Mouse (Mus musculus) heart, postnatal 10 days (tissue): ENCODE data around the gene Proca1. TPM values are rescaled to one million over a fixed set of nuclear protein-coding genes. Genes with fewer than 3 reads are reported as not detected.
A peak's percentile ranks its signal among the peaks of the same experiment; 100 is the strongest.
"Not testable (repeated sequence)": the region's sequence is repeated elsewhere in the genome, so short reads cannot be mapped to it uniquely, and the experiment has no call there.

ENCODE experiments used
- DNase-seq, 2 experiments: peaks; one replicate each; pipeline ENCODE4 v3.0.0; 2021
- intact Hi-C: fragments of 180-260 bp; cut with DNase I; formaldehyde crosslinking; loops from one replicate; pipeline ENCODE4 v1.15.1; 2025
- total RNA-seq, 2 experiments: library from RNA; stranded (reverse); gene quantifications; 2 replicates each; pipeline ENCODE4 v1.2.3; 2021

Proca1 gene
- total RNA-seq, 2 experiments from 2014 or later, result 1.5 to 3.1 TPM

DNA sequence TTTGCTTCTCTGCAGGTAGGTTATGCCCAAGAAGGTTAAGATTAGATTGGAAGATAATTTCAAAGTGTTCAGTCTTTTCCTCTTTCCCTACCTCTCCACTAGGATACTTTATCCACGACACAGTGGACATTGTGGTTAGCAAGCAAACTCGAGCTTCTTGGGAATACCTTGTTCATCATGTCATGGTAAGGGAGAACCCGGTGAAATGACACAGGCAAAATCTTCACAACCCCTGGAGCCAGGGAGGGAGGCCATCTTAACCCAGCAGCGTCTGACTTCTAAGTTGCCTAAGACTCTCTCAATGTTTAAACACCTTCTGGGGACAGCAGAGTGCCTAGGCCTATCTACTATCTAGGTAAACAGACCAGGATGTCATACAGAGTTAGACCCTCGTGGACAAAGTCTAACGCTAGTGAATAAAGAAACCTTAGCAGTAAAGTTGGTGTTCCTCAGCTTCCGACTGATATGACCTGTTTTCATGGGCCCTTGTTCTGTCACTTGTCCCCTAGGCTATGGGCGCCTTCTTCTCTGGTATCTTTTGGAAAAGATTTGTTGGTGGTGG lies 13.7 kb upstream of the Proca1 start:
- intact Hi-C loops, result loop anchor here (2.0 to 5.0 kb wide), 3 partner anchors 161 to 352 kb away; partner anchors contain the start of gene Phf12
- DNase-seq, result no peak

DNA sequence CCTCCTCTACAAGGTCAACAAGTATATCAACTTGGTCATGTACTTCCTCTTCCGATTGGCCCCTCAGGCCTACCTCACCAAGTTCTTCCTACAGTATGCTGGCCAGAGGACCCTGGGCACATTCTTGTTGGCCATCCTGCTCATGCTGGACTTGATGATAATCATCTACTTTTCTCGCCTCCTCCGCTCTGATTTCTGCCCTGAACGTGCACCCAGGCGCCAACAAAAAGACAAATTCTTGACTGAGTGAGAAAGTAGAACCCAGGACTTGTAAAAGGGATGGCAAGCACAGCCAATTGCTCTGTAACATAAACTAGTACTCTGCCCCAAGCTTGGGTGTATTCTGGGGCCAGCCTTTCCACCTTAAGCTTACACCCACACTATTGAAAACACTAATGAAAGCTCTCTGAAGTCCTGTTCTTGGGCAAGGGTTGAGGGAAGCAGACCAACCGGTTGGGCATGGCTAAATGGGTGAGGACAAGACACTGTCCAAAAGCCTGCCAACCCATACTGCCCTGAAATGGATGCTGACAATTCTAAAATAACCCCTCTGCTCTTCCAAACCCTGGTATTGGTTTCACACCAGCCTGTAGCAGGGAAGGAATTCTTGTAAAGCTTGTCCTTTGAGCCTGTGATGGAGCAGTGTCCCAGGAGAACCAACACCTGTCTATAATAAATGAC lies 13.0 kb upstream of the Proca1 start:
- intact Hi-C loops, result no loop called here
- no peak for DNase-seq

DNA sequence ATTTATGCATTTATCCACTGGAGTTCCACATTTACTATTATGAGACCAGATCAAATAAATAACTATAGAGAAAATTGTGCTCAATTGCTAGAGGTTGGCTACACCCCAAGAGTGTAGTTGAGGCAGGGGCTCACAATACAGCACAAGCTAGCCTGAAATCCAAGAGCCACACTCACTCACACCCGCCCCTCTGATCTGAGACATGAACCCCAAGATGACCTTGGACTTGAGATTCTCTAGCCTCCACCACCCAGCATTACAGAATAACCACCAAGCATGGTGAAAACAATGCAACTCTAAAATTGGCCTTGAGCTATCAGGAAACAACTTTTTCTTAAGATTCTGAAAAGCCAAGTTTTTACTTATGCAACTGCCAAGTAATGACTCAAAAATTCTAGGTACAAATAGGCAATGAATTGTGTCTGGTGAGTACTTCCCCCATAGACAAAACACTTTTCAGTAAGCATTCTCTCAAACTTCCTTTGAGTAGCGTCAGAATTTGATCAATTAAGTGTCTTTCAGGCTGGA lies 11.3 kb upstream of the Proca1 start:
- no peak for DNase-seq
- intact Hi-C loops, result no loop called here

DNA sequence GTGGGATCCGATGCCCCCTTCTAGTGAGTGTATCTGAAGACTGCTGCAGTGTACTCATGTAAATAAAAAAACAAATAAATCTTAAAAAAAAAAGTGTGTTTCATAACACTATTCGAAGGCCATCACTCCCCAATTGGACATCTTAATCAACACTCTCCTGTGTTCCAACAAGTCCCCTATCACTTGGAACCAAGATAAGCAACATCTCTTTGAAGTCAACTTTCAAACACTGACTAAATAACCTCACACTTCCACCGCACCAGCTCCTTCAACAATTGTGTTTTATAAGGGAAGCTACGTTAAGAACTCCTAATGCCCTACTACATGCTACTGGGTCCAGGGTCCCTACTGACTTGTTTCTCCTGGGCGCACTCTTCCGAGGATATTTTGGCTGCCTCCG lies 10.7 kb upstream of the Proca1 start:
- intact Hi-C loops, result no loop called here
- no peak for DNase-seq

DNA sequence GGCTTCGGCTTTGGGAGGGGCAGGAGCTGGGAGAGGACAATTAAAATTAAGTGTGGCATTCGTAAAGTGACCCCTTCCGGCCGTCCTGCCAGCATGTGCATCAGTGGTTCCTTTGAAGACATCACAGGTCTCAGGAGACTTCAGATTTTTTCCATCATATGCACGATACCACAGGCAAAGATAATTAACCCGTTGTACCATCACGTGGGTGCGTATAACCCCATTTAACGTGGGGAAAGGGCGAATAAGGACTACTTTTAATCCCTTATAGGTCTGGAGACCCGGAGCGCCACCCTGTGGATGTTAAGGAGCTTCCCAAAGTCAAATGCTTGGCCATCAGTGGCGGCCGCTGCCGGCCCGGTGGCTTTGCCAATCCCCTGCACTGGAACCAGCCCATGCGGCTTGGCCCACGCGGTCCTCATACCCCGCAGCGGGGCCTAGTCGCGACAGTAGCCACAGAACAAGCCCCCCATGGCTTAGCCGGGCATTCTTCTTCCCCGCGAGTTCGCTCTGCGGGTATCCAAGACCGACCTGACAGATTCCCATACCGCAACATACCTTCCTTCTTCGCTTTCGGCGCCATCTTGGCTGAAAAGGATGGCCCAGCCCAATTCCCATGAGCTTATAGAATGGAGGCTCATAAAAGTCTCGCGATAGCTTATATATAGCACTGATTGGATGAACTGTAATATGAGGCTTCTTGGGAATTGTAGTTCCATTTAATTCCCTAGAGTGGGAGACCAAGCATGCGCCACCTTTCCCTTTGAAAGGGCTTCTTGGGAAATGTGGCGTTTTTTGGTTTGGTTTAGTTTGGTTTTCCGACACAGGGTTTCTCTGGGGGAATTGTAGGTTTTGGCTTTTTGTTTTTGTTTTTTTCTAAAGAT lies 10.0 kb upstream of the Proca1 start, which contains the start of gene Rpl23a:
TSS of gene Rpl23a (minus strand) at position 624 of the 884 bp plus-strand sequence.
- intact Hi-C loops, result no loop called here
- peak; percentile 88 to 90 for DNase-seq

DNA sequence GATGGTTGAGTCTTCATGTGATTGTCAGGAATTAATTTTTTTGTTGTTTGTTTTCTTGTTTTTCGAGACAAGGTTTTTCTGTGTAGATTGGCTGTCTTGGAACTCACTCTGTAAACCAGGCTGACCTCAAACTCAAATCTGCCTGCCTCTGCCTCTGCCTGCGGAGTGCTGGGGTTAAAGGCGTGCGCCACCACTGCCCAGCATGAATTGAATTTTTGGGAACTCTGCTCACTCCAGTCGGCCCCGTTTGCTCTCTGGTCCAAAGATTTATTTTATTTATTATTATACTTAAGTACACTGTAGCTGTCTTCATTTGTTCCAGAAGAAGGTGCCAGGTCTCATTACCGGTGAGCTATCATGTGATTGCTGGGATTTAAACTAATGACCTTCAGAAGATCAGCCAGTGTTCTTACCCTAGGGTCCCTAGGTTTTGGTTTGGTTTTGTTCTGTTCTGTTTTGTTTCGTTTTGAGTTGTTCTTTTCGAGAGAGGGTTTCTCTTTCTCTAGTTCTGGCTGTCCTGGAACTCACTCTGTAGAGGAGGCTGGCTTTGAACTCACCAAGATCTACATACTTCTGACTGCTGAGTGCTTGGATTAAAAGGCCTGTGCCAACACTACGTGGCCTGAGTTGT lies 9.2 kb upstream of the Proca1 start:
- no peak for DNase-seq
- intact Hi-C loops, result no loop called here

DNA sequence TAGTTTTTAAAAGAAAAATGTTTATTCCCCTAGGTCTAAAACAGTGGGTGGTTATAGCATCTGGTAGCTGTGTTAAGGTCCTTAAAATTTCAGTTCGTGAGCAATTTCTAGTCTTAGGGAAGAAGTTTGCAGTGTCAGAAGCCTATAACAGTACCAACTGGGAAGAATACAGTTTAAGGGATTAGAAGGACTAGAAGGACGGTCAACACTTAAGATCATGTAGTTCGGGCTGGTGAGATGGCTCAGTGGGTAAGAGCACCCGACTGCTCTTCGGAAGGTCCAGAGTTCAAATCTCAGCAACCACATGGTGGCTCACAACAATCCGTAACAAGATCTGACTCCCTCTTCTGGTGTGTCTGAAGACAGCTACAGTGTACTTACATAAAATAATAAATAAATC lies 8.5 kb upstream of the Proca1 start:
- intact Hi-C loops, DNase-seq: not testable (repeated sequence)

DNA sequence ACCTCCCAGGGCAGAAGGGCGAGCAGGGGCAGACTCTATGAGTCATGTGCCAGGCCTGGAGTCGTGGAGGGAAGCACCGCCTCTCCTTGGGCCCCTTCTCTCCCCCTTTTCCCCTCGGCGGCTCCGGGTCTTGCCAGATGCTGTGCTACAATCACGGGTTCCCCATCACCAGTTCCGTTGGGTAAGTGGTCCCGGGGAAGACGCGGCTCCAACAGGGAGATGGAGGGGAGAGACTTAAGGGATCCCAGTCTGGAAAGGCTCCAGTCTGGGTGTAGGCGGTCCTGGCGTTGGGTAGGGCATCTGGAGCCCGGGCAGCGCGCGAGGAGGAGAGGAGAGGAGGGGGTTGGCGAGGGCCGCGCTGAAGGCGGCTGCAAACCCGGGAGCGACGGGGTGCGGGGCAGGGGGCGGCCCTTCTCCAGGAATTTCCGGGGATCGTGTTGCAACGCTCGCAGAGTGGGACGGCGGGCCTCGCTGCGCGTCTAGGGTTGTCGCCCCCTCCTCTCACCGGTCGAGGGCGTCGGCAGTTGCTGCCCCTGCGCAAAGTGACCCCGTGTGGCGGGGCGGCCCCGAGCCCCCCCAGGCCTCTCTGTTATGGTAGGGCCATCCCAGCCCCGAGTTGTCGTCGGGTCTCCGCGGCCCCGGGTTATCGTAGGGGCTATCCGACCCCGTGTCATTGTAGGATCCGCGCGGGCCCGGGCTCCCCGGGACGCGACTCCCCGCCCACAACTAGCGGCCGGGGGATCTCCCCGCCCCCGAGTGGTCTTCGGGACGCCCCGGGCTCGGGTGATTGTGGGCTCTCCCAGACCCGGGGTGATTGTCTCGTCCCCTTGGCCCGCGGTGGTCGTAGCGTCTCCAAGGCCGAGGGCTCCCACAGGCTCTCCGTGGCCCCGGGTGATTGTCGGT lies 4.6 kb upstream of the Proca1 start, which contains the start of gene Rab34:
TSS of gene Rab34 (plus strand) at position 100 of the 903 bp plus-strand sequence.
- intact Hi-C loops, result no loop called here
- peak; percentile 82 to 83 for DNase-seq

DNA sequence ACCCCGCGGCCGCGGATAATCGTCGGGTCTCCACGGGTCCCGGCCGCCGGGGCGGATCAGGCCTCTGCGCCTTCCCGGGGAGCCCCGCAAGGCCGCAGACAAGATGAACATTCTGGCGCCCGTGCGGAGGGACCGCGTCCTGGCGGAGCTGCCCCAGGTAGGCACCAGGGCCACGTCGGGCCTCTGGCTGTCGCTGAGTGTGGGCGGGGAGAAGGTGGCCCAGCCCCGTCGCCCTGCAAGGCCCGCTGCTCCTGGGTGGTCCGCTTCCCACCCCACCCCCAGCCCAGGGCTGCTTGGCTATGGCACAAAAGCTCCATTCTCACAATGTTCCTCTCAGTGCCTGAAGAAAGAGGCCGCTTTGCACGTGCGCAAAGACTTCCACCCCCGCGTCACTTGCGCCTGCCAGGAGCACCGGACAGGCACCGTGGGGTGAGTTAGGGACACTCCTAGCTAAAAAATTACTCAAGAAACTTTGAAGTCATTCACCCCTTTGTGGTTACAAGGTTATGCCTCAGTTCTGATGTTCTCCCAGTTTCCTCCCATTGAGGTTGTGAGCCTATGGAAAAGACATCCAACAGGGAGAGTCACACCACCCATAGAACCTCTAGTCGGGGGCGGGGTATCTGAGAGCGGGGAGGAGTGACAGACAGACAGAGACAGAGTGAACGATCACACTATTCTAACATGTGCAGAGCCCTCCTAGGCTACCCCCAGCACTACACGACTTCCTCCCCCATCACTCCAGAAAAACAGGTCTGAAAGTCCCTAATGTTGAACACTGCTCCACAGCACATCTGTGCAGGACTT lies 3.8 kb upstream of the Proca1 start:
- DNase-seq, result peak; percentile 75 to 83
- intact Hi-C loops, result no loop called here

DNA sequence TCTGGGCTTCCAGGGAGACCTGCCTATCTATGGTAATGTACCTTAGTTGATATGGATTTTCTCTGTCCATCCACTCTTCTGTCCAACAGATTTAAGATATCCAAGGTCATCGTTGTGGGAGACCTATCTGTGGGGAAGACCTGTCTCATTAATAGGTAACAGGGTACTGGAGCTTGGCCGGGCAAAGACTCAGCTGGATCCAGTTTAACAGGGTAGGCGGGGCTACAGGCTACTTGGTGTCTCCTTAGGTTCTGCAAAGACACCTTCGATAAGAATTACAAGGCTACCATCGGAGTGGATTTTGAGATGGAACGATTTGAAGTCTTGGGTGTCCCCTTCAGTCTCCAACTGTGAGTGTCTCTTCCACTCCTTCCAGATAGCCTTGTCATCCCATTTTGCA lies 3.2 kb upstream of the Proca1 start:
- no peak for DNase-seq
- intact Hi-C loops, result no loop called here

DNA sequence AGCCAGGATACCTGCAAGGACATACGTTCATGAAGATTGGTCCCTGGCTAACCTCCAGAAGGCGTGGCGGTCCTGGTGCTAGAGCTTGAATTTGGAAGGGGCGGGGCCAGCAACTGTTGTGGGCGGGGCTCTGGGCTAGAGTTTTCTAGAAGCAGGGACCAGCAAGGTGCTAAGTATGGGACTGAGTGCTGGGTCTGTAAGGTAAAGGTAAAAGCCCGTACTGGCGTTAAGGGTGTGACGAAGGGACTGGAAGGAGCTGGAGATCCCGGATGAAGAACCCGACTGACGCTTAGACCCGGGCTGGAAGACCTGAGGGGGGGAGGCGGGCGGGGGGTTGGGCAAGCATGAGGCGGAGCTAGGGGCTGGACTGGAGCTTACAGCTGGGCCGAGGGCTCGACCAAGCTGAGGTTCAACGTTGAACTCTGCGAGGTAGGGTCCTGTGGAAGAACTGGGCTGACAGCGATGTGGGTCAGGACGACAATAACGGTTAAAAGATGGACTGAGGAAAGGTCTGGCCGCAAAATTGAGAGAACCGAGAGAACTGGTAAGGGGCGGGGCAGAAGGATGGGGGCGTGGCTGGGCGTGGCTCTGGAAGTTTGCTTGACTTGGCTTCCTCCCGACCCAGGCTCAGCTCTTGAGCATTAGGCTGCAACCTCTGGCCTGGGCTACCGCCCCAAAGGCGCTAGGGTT lies 1.4 kb downstream of the Proca1 start:
- intact Hi-C loops, result no loop called here
- peak; percentile 78 to 86 for DNase-seq

DNA sequence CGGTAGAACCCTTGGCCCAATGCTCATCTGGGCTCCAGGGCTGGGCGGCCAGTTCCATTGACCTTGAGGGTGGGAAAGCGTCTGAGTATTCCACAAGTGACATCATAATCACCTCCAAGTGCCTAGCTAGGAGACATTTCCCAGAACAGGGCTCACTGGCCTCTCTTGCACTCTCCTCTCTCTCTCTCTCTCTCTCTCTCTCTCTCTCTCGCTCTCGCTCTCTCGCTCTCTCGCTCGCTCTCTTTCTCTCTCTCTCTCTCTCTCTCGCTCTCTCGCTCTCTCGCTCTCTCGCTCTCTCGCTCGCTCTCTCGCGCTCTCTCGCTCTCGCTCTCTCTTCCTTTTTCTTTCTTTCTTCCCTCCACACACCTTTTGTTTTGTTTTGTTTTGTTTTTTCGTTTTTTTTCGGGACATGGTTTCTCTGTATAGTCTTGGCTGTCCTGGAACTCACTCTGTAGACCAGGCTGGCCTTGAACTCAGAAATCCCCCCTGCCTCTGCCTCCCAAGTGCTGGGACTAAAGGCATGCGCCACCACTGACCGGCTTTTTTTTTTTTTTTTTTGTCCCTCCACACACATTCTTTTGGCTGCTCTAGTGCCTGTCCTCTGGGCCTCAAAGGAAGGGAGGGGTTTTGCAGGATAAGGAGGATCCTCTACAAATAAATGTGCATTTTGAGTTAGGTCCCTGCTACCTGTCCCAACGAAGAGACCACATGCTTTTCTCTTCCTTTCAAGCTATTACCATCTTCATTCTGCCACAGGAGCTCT lies 2.1 kb downstream of the Proca1 start:
- intact Hi-C loops, result no loop called here

DNA sequence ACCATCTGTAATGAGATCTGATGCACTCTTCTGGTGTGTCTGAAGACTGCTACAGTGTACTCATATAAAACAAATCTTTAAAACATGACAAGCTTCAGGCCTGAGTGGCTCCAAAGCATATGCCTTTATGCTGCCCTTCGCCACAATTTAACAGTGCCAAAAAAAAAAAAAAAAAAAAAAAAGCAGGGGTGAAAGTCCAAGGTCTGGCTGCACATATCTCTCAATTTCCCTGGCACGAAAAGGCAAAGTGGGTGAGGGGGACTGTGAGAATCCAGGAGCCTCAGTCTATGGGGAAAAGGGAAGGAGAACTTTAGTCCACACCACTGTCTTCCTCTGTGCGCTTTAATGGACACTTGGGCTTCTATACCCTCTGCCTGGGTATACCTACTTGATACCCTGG lies 9.2 kb downstream of the Proca1 start:
- intact Hi-C loops, result no loop called here
- no peak for DNase-seq

More for the DNA sequence above, 2.1 kb downstream of the Proca1 start:
- no peak for DNase-seq

DNA sequence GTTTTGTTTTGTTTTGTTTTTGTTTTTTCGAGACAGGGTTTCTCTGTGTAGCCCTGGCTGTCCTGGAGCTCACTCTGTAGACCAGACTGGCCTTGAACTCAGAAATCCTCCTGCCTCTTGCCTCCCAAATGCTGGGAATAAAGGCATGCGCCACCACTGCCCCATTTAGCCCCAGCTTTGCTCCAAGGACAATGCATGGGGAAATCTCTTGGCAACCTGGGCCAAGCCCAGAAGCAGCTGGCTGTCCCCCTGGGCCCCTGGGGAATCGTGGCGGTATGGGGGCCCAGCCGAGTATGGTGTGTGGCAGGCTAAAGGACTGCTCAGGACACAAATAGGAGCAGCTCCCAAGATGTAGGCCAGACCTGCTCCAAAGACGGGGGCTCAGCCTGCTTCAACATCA lies 11.1 kb downstream of the Proca1 start:
- intact Hi-C loops, result no loop called here

DNA sequence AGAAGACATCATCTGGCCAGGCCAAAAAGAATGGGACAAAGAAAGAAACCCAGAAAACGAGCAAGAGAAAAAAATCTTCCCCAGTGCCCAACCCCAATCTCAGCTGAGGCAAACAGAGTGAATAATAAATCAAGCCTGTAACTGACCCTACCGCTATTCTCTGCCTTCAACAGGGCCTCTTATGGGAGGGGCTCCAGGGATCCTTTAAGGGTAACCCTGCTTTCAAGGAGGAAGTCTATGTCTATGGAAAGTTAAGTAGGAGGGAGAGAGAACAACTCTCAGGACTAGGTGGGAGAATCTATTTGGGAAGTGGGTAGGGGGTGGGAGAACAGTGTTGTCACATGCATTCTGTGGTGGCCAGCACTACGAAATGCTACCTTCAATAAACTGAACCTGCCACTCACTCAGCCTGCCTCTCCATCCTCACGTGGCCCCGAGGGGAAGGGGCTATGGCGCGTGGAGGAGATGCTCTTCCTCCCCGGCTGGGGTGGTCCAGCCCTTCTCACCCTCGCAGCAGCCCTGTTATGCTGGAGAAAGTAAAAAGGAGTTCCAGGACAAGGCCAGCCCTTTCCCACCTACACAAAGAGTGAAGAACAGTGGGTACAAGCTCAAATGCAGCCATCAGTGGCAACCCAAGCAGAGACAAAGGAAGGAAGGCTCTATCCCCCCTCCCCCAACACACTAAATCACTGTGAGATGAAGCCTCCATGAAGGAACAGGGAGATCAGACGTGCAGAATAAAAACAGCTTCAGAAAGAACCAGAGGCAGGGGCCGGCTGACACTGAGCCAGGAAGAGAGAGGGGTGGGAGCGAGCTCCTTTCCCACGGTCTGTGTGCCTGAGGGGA lies 12.4 kb downstream of the Proca1 start:
- no peak for DNase-seq
- intact Hi-C loops, result no loop called here

More for the DNA sequence above, 11.1 kb downstream of the Proca1 start:
- no peak for DNase-seq

DNA sequence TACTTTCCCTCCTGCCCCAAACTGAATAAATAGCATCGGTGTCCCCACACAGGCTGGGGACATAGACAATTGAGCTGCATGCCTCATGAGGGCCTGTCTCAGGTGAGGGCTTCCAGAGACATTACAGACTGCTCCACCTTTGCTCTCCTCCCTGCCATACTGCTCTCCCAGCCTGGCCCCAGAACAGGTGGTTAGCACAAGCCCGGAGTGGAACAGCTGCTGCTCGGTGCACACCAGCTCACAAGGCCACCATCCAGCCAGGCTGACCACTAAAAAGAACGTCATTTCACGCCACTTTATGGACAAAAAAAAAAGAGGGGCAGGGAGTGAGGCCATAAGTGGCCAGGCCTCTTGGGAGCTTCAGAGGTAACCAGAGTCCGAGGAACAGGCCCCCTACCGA lies 14.0 kb downstream of the Proca1 start:
- intact Hi-C loops, result no loop called here
- DNase-seq, result no peak

DNA sequence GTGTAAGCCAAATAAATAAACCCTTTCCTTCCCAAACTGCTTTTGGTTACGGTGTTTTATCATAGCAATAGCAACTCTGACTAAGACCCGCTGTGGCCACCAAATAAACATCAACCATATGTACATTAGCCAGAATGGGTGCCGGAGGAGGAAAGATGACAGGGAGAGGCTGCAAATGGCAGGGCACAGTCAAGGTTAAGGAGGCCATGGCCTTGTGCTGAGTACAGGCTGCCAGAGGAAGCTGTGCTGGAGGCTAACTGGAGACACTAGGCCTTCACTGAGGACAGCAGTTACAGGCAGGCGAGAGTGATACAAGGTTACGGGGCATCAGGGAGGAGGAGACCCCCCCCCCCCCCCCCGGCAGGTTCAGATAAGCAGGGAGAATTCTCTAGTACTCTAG lies 16.7 kb downstream of the Proca1 start:
- intact Hi-C loops, result no loop called here
- DNase-seq, result no peak
